Mouse (Mus musculus) lung, embryonic 14.5 days (tissue): ENCODE results near the gene Taar4. TPM values are rescaled to one million over a fixed set of nuclear protein-coding genes. Genes with fewer than 3 reads are reported as not detected.

Source experiments
- ATAC-seq: fragments of 200-750 bp; cut with Nextera tagmentation; 2 replicates; pipeline ENCODE4 v1.8.0; 2017; ENCODE audit warnings: mild to moderate bottlenecking, moderate TSS enrichment, moderate library complexity; ENCODE audit not compliant: insufficient read depth
- DNase-seq: peaks from one replicate; pipeline ENCODE4 v3.0.0-alpha.2; 2015
- H3K27ac ChIP-seq: fragments of 300-500 bp; sonication (generic); 2 replicates; pipeline ENCODE4 v1.5.1; 2014; ENCODE audit warnings: low read depth, mild to moderate bottlenecking, moderate library complexity
- H3K27me3 ChIP-seq: fragments of 300-500 bp; sonication (generic); 2 replicates; pipeline ENCODE4 v1.6.1; 2014; ENCODE audit warnings: low read length, control low read depth; ENCODE audit not compliant: insufficient read depth
- H3K36me3 ChIP-seq: fragments of 300-500 bp; sonication (generic); 2 replicates; pipeline ENCODE4 v1.6.1; 2014; ENCODE audit warnings: control low read depth; ENCODE audit not compliant: insufficient read depth
- H3K4me1 ChIP-seq: fragments of 300-500 bp; sonication (generic); 2 replicates; pipeline ENCODE4 v1.6.1; 2014; ENCODE audit warnings: antibody characterized with exemption, control low read depth; ENCODE audit not compliant: insufficient read depth
- H3K4me2 ChIP-seq: fragments of 300-500 bp; sonication (generic); 2 replicates; pipeline ENCODE4 v1.6.1; 2014; ENCODE audit warnings: mild to moderate bottlenecking
- H3K4me3 ChIP-seq: fragments of 300-500 bp; sonication (generic); 2 replicates; pipeline ENCODE4 v1.5.1; 2014; ENCODE audit warnings: low read depth, low read length
- H3K9ac ChIP-seq: fragments of 300-500 bp; sonication (generic); 2 replicates; pipeline ENCODE4 v1.6.1; 2014
- H3K9me3 ChIP-seq: fragments of 300-500 bp; sonication (generic); 2 replicates; pipeline ENCODE4 v1.6.1; 2016; ENCODE audit warnings: low read depth, low read length, control low read depth
- CTCF ChIP-seq: IDR thresholded peaks from 2 replicates; pipeline ENCODE4 v1.5.1; 2016; ENCODE audit warnings: antibody characterized with exemption, low read depth
- WGBS: fragments of 180-500 bp; shearing (Covaris S2); extraction: QIAGEN DNeasy Blood & Tissue Kit; methylation state at CpG from one replicate; pipeline ENCODE4 v1.1.7; 2014; 5-methylcytosine and 5-hydroxymethylcytosine counted together
- polyA plus RNA-seq: library from polyadenylated mRNA; unstranded; fragments of >200 nt; fragmentation: Nextera tagmentation; extraction: Ambion mirVana; gene quantifications from 2 replicates; pipeline ENCODE4 v1.2.1, GENCODE M21; 2014

The Taar4 gene
- polyA plus RNA-seq, 1 experiment from 2014 or later: not detected

DNA sequence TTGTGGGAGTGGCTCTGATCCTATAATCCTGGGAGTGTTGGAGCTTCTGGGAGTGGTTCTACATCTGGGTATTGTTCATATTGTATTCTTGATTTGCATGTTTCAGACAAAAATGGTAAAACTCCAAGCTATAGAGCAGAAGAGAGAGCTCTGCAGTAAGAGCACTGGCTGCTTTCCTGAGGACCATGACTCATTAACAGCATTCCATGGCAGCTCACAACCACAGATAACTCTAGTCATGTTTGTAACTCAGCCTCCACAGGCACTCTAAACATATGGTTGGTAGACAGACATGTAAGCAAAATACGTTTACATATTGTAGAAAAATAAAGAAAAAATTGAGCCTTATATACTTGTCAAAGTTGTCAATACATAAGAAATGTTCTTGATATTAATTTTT, 46.1 kb downstream of the Taar4 start:
- H3K27ac ChIP-seq: no peak overlapping the region
- H3K4me3 ChIP-seq: no peak overlapping the region
- no peaks in the 10 kb centered on the region for H3K4me1 ChIP-seq
- WGBS: 64% methylated on average over 1 of the region's 1 CpGs
- no peaks in the 10 kb centered on the region for H3K36me3 ChIP-seq
- no peaks in the 10 kb centered on the region for H3K27me3 ChIP-seq
- no peak for TF ChIP-seq CTCF
- H3K4me2 ChIP-seq: no peak overlapping the region
- ATAC-seq (no peak), DNase-seq (no peak)
- H3K9me3 ChIP-seq: no peaks in the 10 kb centered on the region
- H3K9ac ChIP-seq: no peak overlapping the region

DNA sequence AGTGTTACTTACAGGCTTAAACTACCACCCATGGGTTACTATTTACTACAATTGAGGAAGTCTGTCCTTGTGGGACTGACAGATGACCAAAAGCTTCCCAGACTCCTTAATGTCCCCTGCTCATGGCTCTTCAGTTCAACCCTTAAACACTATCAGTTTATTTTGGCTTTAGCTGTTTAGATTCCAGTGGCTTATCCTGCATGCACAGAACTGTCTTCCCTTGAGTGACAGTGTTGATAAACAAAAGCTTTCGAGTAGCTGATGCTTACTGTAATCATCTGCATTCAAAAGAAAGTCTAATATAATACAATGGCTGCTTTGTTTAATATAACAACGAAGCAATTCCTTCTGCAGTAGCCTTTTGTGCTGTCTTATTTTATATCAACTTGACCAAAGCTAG, 46.7 kb downstream of the Taar4 start:
- Histone ChIP-seq H3K4me2 (no peak overlapping the region), H3K4me1 (no peaks in the 10 kb centered on the region), H3K4me3 (no peak overlapping the region), H3K36me3 (no peaks in the 10 kb centered on the region), H3K9me3 (no peaks in the 10 kb centered on the region), H3K27ac (no peak overlapping the region), H3K27me3 (no peaks in the 10 kb centered on the region), H3K9ac (no peak overlapping the region)
- 24% methylated on average over 2 of the region's 2 CpGs for WGBS
- TF ChIP-seq CTCF: no peak
- ATAC-seq (no peak), DNase-seq (no peak)

DNA sequence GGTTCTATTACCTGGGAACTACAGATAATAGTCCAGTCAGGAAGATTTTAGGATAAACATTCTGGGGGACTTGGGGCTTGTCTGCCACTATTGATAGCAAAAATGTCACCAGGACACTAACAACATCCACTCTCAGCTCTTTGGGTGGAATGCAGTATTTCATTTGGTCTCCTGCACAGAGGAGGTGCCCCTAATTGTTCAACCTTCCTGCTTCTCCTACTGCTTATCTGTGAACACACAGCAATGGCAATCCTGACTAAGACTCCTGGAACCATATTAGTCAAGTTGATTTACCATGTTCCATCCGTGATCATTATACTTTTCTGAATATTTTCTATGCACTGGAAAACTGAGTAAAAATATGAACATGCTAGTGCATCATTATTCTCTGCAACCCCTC, 47.8 kb downstream of the Taar4 start:
- no peaks in the 10 kb centered on the region for H3K4me1 ChIP-seq
- ATAC-seq (no peak), DNase-seq (no peak)
- no peaks in the 10 kb centered on the region for H3K9me3 ChIP-seq
- H3K4me2 ChIP-seq: no peak overlapping the region
- no peak overlapping the region for H3K9ac ChIP-seq
- H3K4me3 ChIP-seq: no peak overlapping the region
- TF ChIP-seq CTCF: no peak
- no peaks in the 10 kb centered on the region for H3K27me3 ChIP-seq
- no peaks in the 10 kb centered on the region for H3K36me3 ChIP-seq
- no peak overlapping the region for H3K27ac ChIP-seq
- WGBS: 91% methylated on average over 1 of the region's 1 CpGs

Other genes with a start within 250 kb of the Taar4 start
- 235 and 246 TPM in 2 replicates for gene Rps12, start 173.2 kb upstream of the Taar4 start, polyA plus RNA-seq
- 21.7 and 22.9 TPM in 2 replicates for gene Slc18b1, start 163.5 kb upstream of the Taar4 start, polyA plus RNA-seq
- gene Vnn3, start 109.0 kb upstream of the Taar4 start, polyA plus RNA-seq: not detected in 2 replicates
- 1.7 and 1.8 TPM in 2 replicates for gene Vnn1, start 65.8 kb upstream of the Taar4 start, polyA plus RNA-seq
- gene Taar1, start 40.1 kb upstream of the Taar4 start, polyA plus RNA-seq: not detected in 2 replicates
- gene Taar2, start 21.9 kb upstream of the Taar4 start, polyA plus RNA-seq: not detected in 2 replicates
- gene Taar3, start 10.9 kb upstream of the Taar4 start, polyA plus RNA-seq: not detected in 2 replicates
- not detected in 2 replicates for gene Taar5, start 10.2 kb downstream of the Taar4 start, polyA plus RNA-seq
- gene Taar6, start 25.2 kb downstream of the Taar4 start, polyA plus RNA-seq: not detected in 2 replicates
- not detected in 2 replicates for gene Taar7a, start 33.0 kb downstream of the Taar4 start, polyA plus RNA-seq
- gene Taar7b, start 39.4 kb downstream of the Taar4 start, polyA plus RNA-seq: not detected in 2 replicates
- not detected in 2 replicates for gene Taar7d, start 66.7 kb downstream of the Taar4 start, polyA plus RNA-seq
- not detected in 2 replicates for gene Taar7e, start 77.1 kb downstream of the Taar4 start, polyA plus RNA-seq
- not detected in 2 replicates for gene Taar7f, start 89.0 kb downstream of the Taar4 start, polyA plus RNA-seq
- not detected in 2 replicates for gene Taar8a, start 116.0 kb downstream of the Taar4 start, polyA plus RNA-seq
- not detected in 2 replicates for gene Taar8b, start 131.8 kb downstream of the Taar4 start, polyA plus RNA-seq
- gene Taar8c, start 141.4 kb downstream of the Taar4 start, polyA plus RNA-seq: not detected in 2 replicates
- not detected in 2 replicates for gene Taar9, start 149.0 kb downstream of the Taar4 start, polyA plus RNA-seq
- gene Stx7, start 188.8 kb downstream of the Taar4 start, polyA plus RNA-seq: 76.1 and 77.8 TPM in 2 replicates